Mouse (Mus musculus) neutrophil, adult 59 days (primary cell): Measurements from ENCODE around the gene Glra3. TPM values are rescaled to one million over a fixed set of nuclear protein-coding genes. Genes with fewer than 3 reads are reported as not detected.

Experiments
- total RNA-seq, 2 experiments: library from RNA; stranded (reverse); gene quantifications; 1 replicate in 1 of 2; 2 replicates in 1 of 2; pipeline ENCODE4 v1.2.4; 2023

Gene Glra3
- total RNA-seq: not detected

DNA sequence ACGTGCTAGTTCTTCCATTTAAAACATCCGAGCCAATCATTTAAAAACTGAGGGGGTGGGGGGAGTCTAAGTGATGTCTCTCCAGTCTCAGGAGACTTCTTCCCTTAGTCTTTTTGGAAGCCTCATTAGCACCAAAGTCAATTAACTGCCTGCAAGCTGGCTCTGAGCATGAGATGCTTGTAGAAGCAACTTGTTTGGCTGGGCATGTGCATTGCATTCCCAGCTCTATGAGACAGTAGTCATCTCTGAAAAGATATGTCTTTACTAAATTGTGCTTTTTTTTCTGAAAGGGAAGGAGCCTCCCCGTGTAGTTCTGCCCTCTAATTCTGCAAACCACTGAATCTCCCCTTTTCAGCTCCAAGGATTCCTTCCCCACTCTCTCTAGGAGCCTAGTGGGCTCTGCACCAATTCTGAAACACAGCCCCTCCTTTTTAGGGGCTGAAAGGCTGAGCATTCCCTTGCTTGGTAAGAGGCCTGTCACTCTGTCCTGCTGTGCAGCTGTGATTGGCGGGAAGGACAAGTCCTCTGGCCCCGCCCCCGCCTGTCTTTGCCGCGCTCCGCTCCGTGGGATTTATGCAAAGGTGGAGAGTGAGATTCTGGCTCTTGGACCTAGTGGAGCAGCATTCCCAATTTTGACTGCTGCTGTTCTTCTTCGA lies at the start of gene Glra3:
TSS of gene Glra3 (plus strand) at position 591 of the 656 bp plus-strand sequence.

GRCm38 (mm10) chr8:55906848-55907247 lies 33.4 kb upstream of the Glra3 start, which contains the start of gene Adam29:
TSS of gene Adam29 (minus strand) at chr8:55906948.

Other genes starting within 250 kb of the Glra3 start
- gene Adam29, start 33.5 kb upstream of the Glra3 start, total RNA-seq: not detected